Mouse (Mus musculus) neural tube, embryonic 10.5 days (tissue): ENCODE results near the gene Gm4846.
"Not testable (repeated sequence)": the region's sequence is repeated elsewhere in the genome, so short reads cannot be mapped to it uniquely, and the experiment has no call there.

ENCODE experiments used
- DNase-seq: peaks from one replicate; pipeline ENCODE4 v3.0.0-alpha.2; 2017; ENCODE audit warnings: low spot score; ENCODE audit errors: extremely low spot score

Gene Gm4846

DNA sequence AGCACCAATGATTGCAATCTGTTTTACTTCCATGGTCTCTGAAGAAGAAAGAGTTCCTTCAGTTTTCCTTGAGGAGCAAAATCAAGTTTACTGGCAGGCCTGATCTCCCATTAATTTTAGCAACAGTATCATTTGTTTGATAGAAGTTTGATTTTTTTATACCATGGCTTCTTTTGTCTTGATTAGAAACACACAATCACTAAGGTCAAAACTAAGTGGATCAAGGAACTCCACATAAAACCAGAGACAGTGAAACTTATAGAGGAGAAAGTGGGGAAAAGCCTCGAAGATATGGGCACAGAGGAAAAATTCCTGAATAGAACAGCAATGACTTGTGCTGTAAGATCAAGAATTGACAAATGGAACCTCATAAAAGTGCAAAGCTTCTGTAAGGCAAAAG, at the start of gene Gm4846:
Gm4846 (minus strand) TSS at position 101 of the 400 bp plus-strand sequence.
- DNase-seq = not testable (repeated sequence)

- not testable (repeated sequence) for DNase-seq
Observed at GRCm38 (mm10) chr1:166531521-166531920, 34.1 kb upstream of the Gm4846 start.

DNA sequence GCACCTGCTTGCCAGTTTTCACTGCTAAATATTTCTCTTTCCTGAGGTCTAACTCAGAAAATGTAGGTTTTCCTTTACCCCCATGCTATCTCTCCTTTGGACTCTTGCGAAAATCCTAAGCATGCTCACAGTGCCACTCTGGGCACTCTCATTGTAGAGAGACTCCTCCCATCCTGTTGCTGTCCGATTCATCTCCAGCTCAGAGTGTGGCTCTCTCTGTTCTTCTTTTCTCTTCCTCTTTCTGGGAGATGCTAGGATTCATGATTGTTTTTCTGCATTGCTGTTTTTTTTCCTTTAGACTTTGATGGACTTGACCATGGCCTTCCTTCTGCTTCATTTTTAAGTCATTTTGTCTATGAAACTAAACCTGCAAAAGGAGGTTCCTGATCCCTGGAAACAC, 27.3 kb upstream of the Gm4846 start:
- not testable (repeated sequence) for DNase-seq

DNA sequence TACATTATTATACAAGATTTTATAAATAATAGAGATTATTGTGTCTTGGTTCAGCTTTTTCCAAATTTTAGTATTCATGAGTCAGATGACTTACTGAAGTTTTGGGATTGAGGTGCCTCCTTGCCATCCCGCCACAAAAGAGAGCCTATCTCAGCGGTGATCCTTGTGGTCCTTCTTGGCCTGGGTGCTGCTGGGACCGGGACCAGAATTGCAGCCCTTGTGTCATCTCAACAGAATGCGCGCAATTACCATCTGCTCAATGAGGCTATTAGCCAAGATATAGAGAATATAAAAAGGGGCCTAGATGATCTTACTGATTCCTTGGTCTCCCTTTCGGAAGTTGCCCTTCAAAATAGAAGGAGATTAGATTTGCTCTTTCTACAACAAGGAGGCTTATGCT, 22.2 kb upstream of the Gm4846 start:
- DNase-seq = not testable (repeated sequence)

- DNase-seq = no peak
Observed at GRCm38 (mm10) chr1:166516556-166516955, 19.2 kb upstream of the Gm4846 start.

DNA sequence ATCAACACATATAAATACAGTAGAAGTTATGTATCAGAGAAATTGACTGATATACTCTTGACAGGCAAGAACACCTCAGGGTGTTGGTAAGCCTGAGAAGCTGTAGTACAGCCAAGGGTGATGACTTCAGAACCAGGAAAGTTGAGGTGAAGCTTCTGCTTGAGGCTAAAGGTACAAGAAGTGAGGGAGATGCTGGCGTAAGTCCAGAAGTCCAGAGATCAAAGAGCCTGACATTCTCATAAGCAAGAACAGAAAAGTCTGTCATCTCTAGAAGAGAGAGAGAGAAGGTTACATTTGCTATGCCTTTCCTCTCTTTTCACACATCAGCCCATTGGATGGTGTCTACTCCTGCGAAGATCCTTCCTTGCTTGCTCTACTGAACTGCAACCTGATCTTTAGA, 6.8 kb upstream of the Gm4846 start:
- DNase-seq = not testable (repeated sequence)

DNA sequence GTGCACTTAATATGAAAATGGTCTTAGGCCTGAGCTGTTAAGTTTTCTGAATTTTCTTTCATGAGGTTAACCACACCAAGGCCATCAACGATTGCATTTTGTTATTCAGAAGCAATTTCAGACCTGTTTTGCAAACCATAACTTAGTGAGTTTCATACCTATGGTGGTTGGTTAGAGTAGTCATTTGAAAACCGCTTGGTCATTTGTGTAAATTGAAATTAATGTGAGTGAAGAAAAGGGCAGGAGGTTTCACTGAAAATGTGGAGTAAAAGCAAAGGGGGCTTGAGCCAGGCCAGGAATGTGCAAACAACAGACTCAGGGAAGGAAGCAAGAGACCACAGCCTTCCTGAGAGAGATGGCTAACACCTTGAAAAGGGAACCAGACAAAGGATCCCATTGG, 17.9 kb downstream of the Gm4846 start:
- no peak for DNase-seq

GRCm38 (mm10) chr1:166467172-166467571, 30.2 kb downstream of the Gm4846 start:
- DNase-seq = no peak

DNA sequence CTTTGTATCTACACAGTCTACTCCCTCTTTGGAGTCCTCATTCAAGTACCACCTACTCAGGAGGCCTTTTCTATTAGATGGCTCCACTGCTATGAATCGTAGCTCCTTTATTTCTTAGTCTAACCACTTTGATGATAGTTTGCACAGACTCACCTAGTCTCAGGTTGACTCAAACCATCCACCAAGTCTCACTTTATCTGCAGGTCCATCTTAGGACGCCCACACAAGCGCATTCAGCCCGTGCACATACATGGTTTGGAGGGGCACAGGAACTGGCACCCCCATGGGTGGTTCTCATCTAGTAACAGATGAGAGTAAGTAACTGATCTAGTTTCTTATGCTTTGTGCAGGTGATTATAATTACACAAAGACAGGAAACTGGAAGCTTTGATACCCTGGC, 34.8 kb downstream of the Gm4846 start:
- DNase-seq = no peak

- no peak for DNase-seq
Observed at GRCm38 (mm10) chr1:166441992-166442391, 55.4 kb downstream of the Gm4846 start.

GRCm38 (mm10) chr1:166439426-166439825, 58.0 kb downstream of the Gm4846 start:
- DNase-seq = no peak
